Mouse (Mus musculus) E14TG2a.4 (cell line): Measurements from ENCODE around the gene Krt75.

Experiments
- H3K27me3 ChIP-seq: 2 replicates; pipeline ENCODE4 v1.6.1; 2014; ENCODE audit warnings: low read length, control low read depth; ENCODE audit not compliant: insufficient read depth
- H3K36me3 ChIP-seq: 2 replicates; pipeline ENCODE4 v1.6.1; 2014; ENCODE audit warnings: low read length, control low read depth; ENCODE audit not compliant: insufficient read depth
- H3K4me1 ChIP-seq: replicated peaks from 2 replicates; pipeline ENCODE4 v1.6.1; 2014; ENCODE audit warnings: low read depth, low read length, control low read depth
- H3K4me3 ChIP-seq: replicated peaks from 2 replicates; pipeline ENCODE4 v1.5.1; 2014; ENCODE audit warnings: mild to moderate bottlenecking, low read length
- H3K9me3 ChIP-seq: 2 replicates; pipeline ENCODE4 v1.6.1; 2014; ENCODE audit warnings: low read length, control low read depth
- CTCF ChIP-seq: conservative IDR thresholded peaks from 2 replicates; pipeline ENCODE4 v1.5.1; 2014; ENCODE audit warnings: low read length
- NANOG ChIP-seq: IDR thresholded peaks from 2 replicates; pipeline ENCODE4 v1.6.1; 2014; ENCODE audit warnings: borderline replicate concordance, low read length, mixed read lengths
- POU5F1 ChIP-seq: IDR thresholded peaks from 2 replicates; pipeline ENCODE4 v1.6.1; 2014; ENCODE audit warnings: low read length, borderline replicate concordance

Gene Krt75

DNA sequence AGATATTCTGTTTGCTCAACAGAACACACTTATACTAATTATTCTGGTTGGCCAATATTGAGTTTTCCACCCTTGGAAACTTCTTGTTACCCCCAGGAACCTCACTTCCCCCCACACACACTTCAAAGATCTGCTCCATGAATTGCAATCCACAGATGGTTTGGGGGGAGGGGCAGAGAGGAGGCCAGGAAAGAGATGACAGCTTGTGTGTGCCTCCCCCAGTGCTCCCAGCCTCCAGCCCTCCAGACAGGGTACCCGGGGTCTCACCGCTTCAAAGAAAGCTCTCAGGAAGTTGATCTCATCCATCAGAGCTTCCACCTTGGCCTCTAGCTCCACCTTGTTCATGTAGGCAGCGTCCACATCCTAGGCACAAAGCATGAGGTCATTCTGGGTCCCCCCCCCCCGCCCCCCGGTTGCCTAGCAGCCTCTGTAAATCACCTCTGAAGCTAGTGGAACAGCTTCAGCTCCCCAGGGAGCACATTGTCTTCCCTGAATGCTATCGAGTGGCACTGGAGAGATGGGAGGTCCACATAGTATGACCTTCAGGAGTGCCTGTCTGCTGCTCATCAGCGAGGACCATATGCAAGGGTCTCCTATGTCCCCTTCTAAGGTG is 15.6 kb downstream of the Krt75 start:
- H3K4me3 ChIP-seq = no peak overlapping the region
- H3K9me3 ChIP-seq = no peaks in the 10 kb centered on the region
- peaks cover 11% of the 10 kb centered on the region for H3K4me1 ChIP-seq
- TF ChIP-seq CTCF (no peak), NANOG (peak; percentile 29; the same call in 1 of the 2 replicates)
- H3K36me3 ChIP-seq = no peaks in the 10 kb centered on the region
- H3K27me3 ChIP-seq = peaks cover 54% of the 10 kb centered on the region

DNA sequence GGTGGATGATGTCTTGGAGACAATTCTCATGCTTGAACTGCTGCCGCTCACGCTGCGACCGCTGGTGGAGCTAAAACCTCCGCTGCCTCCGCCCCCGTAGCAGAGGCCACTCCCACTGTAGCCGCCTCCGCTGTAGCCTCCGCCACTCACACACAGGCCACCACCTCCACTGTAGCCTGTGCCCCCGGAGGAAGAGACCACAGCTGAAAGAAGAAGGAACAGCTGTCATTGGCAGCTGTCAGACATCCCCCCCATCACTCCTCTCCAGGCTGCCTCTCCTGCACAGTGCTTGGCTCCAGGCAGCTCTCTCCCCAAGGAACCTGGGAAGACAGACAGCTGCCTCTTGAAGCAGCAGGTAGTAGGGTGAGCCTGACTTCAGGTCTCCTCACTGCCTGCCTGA is 20.5 kb downstream of the Krt75 start:
- H3K36me3 ChIP-seq = no peaks in the 10 kb centered on the region

DNA sequence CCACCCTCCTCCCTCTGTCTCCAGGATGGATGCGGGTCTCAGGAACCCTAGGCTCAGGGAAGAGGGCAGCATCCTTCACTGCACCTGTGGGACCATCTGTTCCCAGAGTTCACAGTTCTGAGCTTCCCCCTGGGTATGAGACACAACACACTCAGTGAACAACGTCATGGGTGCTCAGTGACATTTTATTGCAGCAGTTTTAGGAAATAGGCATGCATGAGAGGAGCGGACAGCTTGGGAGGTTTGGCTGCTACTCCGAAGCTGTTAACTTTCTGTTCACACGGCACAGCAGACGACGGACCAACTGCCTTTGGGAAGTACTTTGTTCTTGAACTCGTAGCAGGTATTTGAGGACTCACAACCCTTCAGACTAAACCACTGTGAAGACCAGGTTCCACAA is 21.5 kb downstream of the Krt75 start:
- H3K4me3 ChIP-seq = no peak overlapping the region
- H3K36me3 ChIP-seq = no peaks in the 10 kb centered on the region
- TF ChIP-seq NANOG = no peak
- TF ChIP-seq CTCF = no peak
- TF ChIP-seq POU5F1 = no peak
- peaks cover 7% of the 10 kb centered on the region; the same call in 1 of the 2 replicates for H3K4me1 ChIP-seq
- peaks cover 58% of the 10 kb centered on the region for H3K27me3 ChIP-seq
- H3K9me3 ChIP-seq = no peaks in the 10 kb centered on the region

More for the DNA sequence above, 20.5 kb downstream of the Krt75 start:
- H3K27me3 ChIP-seq = peaks cover 56% of the 10 kb centered on the region
- no peaks in the 10 kb centered on the region for H3K9me3 ChIP-seq
- no peak for TF ChIP-seq POU5F1
- no peak for TF ChIP-seq CTCF
- no peak for TF ChIP-seq NANOG
- peaks cover 10% of the 10 kb centered on the region for H3K4me1 ChIP-seq
- H3K4me3 ChIP-seq = no peak overlapping the region

DNA sequence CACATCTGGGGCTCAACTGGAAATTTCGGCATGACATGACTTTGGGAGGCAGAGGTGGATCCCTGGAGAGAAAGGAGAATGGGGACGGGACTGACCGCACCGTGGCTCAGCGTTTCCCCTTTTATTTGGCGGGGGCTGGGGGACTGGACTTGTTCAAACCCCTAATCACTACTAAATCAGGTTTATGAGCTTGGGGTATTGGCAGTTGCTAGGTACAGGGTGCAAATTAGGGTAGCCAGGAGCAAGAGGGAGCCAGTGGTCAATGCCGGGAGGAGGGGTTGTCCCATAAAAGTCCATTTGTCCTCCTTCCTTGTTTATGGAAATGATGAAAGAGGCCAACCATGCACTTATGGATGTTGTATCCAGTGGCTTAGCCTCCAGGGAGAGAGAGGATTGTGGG is 23.1 kb downstream of the Krt75 start, which contains the start of gene Krt82:
TSS of gene Krt82 (minus strand) at position 101 of the 400 bp plus-strand sequence.
- Histone ChIP-seq H3K9me3 (no peaks in the 10 kb centered on the region), H3K4me1 (peaks cover 7% of the 10 kb centered on the region; the same call in 1 of the 2 replicates), H3K27me3 (peaks cover 61% of the 10 kb centered on the region), H3K36me3 (no peaks in the 10 kb centered on the region), H3K4me3 (no peak within 1 kb of the TSS)
- no peak for TF ChIP-seq CTCF
- TF ChIP-seq POU5F1 = no peak
- TF ChIP-seq NANOG = no peak

DNA sequence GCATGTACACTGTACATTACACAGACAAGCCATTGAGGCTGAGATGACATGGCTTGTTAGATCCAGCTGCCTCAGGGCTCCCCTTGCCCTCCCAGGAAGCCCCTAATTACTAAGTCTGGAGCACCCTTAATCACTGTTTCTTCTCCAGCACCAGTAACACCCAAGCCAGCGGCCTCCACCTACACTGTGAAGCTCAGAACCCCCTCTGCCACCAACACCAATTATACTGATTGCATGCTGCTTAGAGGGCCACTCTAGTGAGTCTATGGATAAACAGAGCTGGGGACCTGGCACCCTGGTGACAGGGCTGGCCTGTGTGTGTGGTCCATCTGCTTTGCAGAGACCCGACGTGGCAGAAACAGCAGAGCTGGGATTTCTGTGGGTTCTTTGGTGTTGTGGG is 29.2 kb downstream of the Krt75 start:
- H3K4me3 ChIP-seq = no peak overlapping the region
- no peaks in the 10 kb centered on the region for H3K36me3 ChIP-seq
- peaks cover 8% of the 10 kb centered on the region for H3K9me3 ChIP-seq
- H3K4me1 ChIP-seq = peaks cover 15% of the 10 kb centered on the region
- TF ChIP-seq POU5F1 = no peak
- no peak for TF ChIP-seq CTCF
- no peak for TF ChIP-seq NANOG
- H3K27me3 ChIP-seq = peaks cover 21% of the 10 kb centered on the region

DNA sequence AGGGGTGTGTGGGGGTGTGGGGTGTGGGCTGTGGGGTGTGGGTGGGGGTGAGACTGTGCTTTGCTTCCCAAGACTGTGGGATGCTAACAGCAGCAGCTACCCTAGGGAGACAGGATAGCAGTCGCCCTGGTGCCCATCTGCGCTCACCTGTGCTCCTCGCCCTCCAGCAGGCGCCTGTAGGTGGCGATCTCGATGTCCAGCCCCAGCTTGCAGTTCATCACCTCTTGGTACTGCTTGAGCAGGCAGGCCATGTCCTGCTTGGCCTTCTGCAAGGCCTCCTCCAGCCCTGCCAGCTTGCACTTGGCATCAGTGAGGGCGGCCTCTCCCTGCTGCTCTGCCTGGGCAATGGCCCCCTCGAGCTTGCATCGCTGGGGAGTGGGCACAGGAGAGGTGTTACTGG is 31.2 kb downstream of the Krt75 start:
- Histone ChIP-seq H3K4me1 (peaks cover 15% of the 10 kb centered on the region), H3K27me3 (peaks cover 5% of the 10 kb centered on the region), H3K36me3 (no peaks in the 10 kb centered on the region), H3K9me3 (peaks cover 8% of the 10 kb centered on the region), H3K4me3 (no peak overlapping the region)
- peak; percentile 31 for TF ChIP-seq CTCF
- no peak for TF ChIP-seq NANOG
- TF ChIP-seq POU5F1 = no peak

DNA sequence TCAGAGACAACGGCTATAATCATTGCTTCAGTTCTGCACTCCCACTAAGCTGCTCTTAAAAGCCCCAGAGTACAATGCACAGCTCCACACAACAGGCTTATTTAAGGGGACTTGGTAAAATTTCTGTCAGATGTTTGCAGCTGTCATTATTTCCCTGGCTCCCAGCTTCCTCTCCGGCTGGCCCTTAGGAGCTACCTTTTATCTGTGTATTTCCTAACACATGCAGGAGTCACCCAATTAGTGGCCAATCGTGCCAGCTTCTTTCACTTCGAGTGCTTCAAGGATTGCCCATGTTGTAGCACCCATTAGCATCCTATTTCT is 35.2 kb downstream of the Krt75 start:
- H3K27me3 ChIP-seq = peaks cover 20% of the 10 kb centered on the region

DNA sequence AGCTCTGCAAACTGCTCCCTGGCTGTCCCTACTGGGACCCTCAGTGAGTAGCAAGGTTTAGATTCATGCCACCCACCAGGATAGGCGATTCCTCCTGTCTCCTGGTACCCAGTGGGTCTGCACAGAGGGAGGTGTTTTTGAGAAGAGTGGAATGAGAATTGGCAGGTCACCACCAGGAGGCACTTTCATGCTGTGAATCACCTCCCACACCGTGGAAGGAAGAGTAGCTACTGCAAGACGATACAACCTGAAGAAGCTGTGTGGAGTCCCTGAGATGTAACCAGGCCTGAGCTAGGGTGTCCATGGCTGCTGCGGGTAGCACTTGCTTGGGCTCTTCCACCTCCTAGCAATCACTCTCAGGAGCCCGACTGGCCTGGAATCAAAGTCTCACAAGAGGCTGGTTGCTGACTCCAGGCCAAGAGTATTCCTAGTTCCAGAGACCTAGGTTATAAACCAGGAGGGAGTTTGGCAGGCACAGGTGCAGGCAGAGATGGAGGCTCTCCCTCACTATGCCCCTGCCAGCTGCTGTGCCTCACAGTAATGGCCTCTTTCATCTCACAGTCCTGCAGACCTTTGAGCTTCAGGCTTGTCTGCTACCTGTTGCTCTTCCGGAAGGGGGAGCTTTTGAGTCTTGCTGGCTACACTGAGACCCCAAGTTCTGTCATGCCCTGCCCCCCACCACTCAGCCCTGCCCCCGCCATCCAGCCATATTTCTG is 35.7 kb downstream of the Krt75 start:
- Histone ChIP-seq H3K4me1 (peaks cover 15% of the 10 kb centered on the region), H3K4me3 (no peak overlapping the region), H3K36me3 (no peaks in the 10 kb centered on the region), H3K9me3 (peaks cover 15% of the 10 kb centered on the region), H3K27me3 (peaks cover 18% of the 10 kb centered on the region)
- no peak for TF ChIP-seq POU5F1

More for the DNA sequence above, 35.2 kb downstream of the Krt75 start:
- peaks cover 15% of the 10 kb centered on the region for H3K4me1 ChIP-seq
- no peaks in the 10 kb centered on the region for H3K36me3 ChIP-seq
- H3K4me3 ChIP-seq = no peak overlapping the region
- TF ChIP-seq POU5F1 (no peak), NANOG (no peak), CTCF (no peak)
- H3K9me3 ChIP-seq = peaks cover 15% of the 10 kb centered on the region
